Comparison of ENCODE assay signal across 1 mouse cellular context in the genomic region with DNA sequence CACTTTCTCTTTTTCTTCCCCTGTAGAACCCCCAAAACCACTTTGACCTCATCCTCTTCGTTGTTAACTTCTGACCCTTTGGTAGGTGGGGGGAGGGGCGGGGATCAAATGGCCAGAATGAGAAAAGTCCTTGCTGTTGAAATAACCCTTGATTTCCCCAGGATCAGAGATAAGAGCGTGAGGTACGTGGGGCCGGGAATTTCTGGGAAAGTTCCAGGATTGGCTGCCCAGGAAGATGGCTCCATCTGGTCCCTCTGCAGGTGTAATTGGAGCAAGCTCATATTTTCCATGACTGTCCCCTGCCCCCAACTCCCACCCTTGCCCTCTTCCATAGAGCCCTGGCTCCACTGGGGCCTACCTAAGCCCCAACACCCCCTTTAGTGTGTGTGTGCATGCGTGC.
TF ChIP-seq lines count a peak whose summit lies in the region.

No protein-coding gene starts in this region.

TF ChIP-seq in MEL, 35 proteins besides CTCF, POLR2A, EP300 and RAD21:
- TF ChIP-seq POLR2AphosphoS2 (IDR thresholded peaks at IDR 0.05; ENCODE audit: low read length) (no peak), ZMIZ1 (IDR thresholded peaks at IDR 0.05; ENCODE audit: low read depth, low read length) (no peak), ZKSCAN1 (IDR thresholded peaks at IDR 0.05; ENCODE audit: low read depth, low read length) (no peak), MEF2A (IDR thresholded peaks at IDR 0.05; ENCODE audit: extremely low read depth, insufficient replicate concordance, low read depth, low read length, poor library complexity, severe bottlenecking) (no peak), ETS1 (IDR thresholded peaks at IDR 0.05; ENCODE audit: low read depth, low read length) (no peak), GATA1 (IDR thresholded peaks at IDR 0.05; ENCODE audit: low read depth, low read length) (no peak), MAZ (IDR thresholded peaks at IDR 0.05; ENCODE audit: low read depth, low read length) (no peak), POLR2AphosphoS5 (IDR thresholded peaks at IDR 0.05; ENCODE audit: borderline replicate concordance, low read depth, low read length) (no peak), NRF1 (IDR thresholded peaks at IDR 0.05; ENCODE audit: insufficient read depth, low read depth, low read length, poor library complexity, severe bottlenecking) (no peak), GABPA (IDR thresholded peaks at IDR 0.05; ENCODE audit: low read depth, low read length) (no peak)
